Mouse (Mus musculus) cerebellum, adult 2 months (tissue): ENCODE measurements around the gene Kansl1. TPM values are rescaled to one million over a fixed set of nuclear protein-coding genes. Genes with fewer than 3 reads are reported as not detected.

ENCODE experiments used
- DNase-seq, 2 experiments: peaks; one replicate each; pipeline ENCODE4 v3.0.0; 2021
- H3K27ac ChIP-seq: fragments of 200-500 bp; 2 replicates; pipeline ENCODE4 v1.5.1; 2012; ENCODE audit warnings: low read length, control low read depth, inconsistent platforms; ENCODE audit not compliant: insufficient read depth
- H3K27me3 ChIP-seq: fragments of 200-500 bp; 2 replicates; pipeline ENCODE4 v1.6.1; 2012; ENCODE audit warnings: inconsistent platforms, mild to moderate bottlenecking, low read length, moderate library complexity; ENCODE audit not compliant: control insufficient read depth, insufficient read depth
- H3K4me1 ChIP-seq: fragments of 200-500 bp; 2 replicates; pipeline ENCODE4 v1.6.1; 2011; ENCODE audit warnings: low read length; ENCODE audit not compliant: control insufficient read depth, insufficient read depth
- H3K4me3 ChIP-seq: fragments of 200-500 bp; replicated peaks from 2 replicates; pipeline ENCODE3; 2011; ENCODE audit warnings: mild to moderate bottlenecking, low read depth, low read length, control low read depth; ENCODE audit not compliant: insufficient read depth
- CTCF ChIP-seq: fragments of 200-500 bp; IDR thresholded peaks from 2 replicates; pipeline ENCODE4 v1.5.1; 2011; ENCODE audit warnings: low read depth, mild to moderate bottlenecking, control low read depth, low read length, moderate library complexity, borderline replicate concordance; ENCODE audit not compliant: insufficient read depth
- POLR2A ChIP-seq: fragments of 200-500 bp; IDR thresholded peaks from 2 replicates; pipeline ENCODE4 v1.6.1; 2011; ENCODE audit warnings: low read length, control low read depth, borderline replicate concordance; ENCODE audit not compliant: insufficient read depth
- WGBS: fragments of 180-500 bp; shearing (Covaris S2); methylation state at CpG from one replicate; pipeline ENCODE4 v1.1.7; 2018; 5-methylcytosine and 5-hydroxymethylcytosine counted together
- polyA plus RNA-seq: library from polyadenylated mRNA; depleted of rRNA; stranded (reverse); fragments of >200 nt; gene quantifications from 2 replicates; pipeline ENCODE4 v1.2.3, GENCODE M21; 2012

The Kansl1 gene
- polyA plus RNA-seq, 1 experiment: 87.7 TPM

DNA sequence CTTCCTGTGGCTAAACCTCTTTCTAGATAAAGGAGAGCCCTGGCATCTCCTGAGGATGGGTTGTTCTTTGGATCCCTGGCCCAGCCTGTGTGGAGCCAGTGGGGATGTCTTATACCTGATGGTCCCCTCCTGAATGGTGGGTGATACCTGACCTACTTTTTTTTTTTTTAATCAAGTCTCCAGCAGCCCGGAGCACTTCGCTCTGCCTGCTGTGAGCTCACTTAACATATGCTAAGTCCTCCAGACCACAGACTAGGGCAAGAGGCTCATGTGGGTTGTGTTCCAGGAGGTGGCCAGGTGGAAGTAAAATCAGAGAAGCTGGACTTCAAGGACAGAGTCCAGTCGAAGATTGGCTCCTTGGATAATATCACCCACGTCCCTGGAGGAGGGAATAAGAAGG is 146.5 kb downstream of the Kansl1 start:
- Histone ChIP-seq H3K4me3 (no peak overlapping the region), H3K4me1 (peaks cover 8% of the 10 kb centered on the region), H3K27ac (no peak overlapping the region), H3K27me3 (no peaks in the 10 kb centered on the region)
- no peak for TF ChIP-seq CTCF
- no peak for TF ChIP-seq POLR2A
- DNase-seq: no peak
- WGBS: 27% methylated on average over 4 of the region's 4 CpGs

DNA sequence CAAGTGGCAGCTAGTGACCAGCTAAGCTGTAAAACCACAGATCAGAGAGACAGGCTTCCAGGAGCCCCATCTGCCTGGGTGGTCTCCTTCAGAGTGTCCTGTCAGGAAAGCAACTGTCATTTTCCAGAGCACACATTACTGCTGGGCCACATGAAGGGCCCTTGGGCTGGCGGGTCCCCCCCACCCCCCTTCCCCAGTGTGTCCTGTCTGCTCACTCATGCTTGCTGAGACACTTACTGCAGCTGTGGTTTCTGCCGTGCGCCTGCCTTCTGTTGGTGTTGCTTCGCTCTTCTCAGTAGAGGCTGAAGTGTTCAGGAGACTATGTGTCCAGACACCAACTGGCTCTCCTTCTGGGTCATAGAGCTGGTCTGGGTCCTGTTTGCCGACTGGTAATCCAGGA is 148.2 kb downstream of the Kansl1 start:
- H3K4me1 ChIP-seq: peaks cover 8% of the 10 kb centered on the region
- H3K27me3 ChIP-seq: no peaks in the 10 kb centered on the region
- no peak overlapping the region for H3K4me3 ChIP-seq
- TF ChIP-seq POLR2A (no peak), CTCF (no peak)
- 41% methylated on average over 5 of the region's 5 CpGs for WGBS
- no peak overlapping the region for H3K27ac ChIP-seq
- no peak for DNase-seq

GRCm38 (mm10) chr11:104318940-104319781 is 149.5 kb downstream of the Kansl1 start:
- H3K4me1 ChIP-seq: peaks cover 8% of the 10 kb centered on the region
- WGBS: 9% methylated on average over 24 of the region's 24 CpGs
- peak overlapping the region; percentile 59 for H3K27ac ChIP-seq
- H3K27me3 ChIP-seq: no peaks in the 10 kb centered on the region
- no peak overlapping the region for H3K4me3 ChIP-seq
- DNase-seq: peak; percentile 68 to 72
- TF ChIP-seq CTCF: no peak
- no peak for TF ChIP-seq POLR2A

DNA sequence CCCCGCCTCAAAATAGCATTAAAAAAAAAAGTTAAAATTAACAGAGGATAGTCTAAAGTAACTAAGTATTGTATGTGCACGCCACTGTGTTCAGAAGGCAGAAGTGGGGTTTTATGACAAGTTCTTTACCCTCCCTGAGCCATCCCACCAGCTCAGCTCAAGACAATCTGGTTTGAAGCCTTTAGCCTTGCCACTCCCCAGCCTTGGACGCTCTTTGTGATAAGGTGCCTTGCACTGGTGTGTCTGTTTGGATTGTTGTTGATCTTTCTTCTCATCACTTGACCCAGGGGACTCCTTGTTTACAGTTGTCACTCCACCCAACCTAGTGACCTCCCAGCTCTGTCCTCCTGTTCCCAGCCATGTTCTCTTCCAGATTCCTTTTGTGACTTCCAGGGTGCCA is 151.0 kb downstream of the Kansl1 start:
- TF ChIP-seq CTCF (no peak), POLR2A (no peak)
- peaks cover 8% of the 10 kb centered on the region for H3K4me1 ChIP-seq
- 91% methylated on average over 3 of the region's 3 CpGs for WGBS
- no peak overlapping the region for H3K4me3 ChIP-seq
- DNase-seq: no peak
- no peaks in the 10 kb centered on the region for H3K27me3 ChIP-seq
- H3K27ac ChIP-seq: no peak overlapping the region

DNA sequence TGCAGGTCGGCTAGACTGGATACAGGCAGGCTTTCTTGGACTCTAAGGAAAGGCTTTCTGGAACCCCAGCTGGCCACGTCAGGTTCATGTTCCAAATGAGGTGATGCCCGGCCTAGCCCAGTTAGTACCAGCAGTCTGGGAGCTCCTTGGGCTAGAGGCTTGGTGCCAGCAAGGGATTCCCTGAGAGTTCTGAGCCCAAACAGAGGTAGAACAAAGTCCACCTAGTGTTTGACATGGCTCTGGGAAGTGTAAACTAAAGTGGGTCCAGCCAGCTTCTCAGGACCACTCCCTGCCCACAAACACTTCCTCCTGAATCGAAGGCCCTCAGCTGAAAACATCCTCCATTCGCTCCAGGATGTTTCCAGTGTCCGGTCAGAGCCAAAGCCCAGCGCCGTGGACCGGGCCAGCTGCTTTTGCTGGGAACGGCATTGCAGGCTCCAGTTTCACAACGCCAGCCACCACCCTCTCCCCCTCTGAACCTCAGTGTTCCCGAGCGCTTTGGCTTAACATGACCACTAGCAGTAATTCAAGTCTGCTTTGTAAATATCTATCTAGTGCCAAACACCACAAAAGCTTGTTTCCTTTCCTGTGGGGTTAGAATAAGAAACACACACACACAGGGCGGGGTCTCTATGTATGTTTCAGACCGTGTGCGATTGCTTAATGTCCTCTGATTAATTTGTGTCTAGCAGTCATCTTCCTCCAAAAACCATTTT is 151.8 kb downstream of the Kansl1 start:
- peaks cover 8% of the 10 kb centered on the region for H3K4me1 ChIP-seq
- H3K4me3 ChIP-seq: no peak overlapping the region
- H3K27ac ChIP-seq: no peak overlapping the region
- TF ChIP-seq POLR2A (no peak), CTCF (no peak)
- WGBS: 62% methylated on average over 16 of the region's 16 CpGs
- peak in 1 of 2 experiments; percentile 20 for DNase-seq
- no peaks in the 10 kb centered on the region for H3K27me3 ChIP-seq

DNA sequence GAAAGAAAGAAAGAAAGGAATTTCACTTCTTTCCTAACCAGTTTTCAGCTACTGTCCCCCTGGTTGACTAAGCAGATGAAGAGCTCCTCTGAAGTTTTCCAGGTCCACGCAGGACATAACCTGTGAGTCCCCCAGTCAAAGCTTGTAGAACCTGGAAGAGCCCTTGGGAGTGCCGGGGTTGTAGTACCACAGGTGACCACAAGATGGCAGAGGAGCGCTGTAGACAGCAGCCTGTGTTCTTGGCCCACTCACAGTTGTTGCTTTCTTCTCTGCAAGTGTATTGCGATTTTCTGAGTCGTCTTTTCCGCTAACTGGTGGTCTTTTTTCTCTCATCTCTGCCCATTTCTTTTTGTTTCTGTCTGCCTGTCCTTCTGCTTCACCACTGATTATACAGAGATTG is 153.0 kb downstream of the Kansl1 start:
- no peak for TF ChIP-seq POLR2A
- TF ChIP-seq CTCF: peak; percentile 96
- H3K4me1 ChIP-seq: peaks cover 8% of the 10 kb centered on the region
- peak; percentile 72 to 85 for DNase-seq
- H3K27me3 ChIP-seq: no peaks in the 10 kb centered on the region
- H3K27ac ChIP-seq: no peak overlapping the region
- H3K4me3 ChIP-seq: no peak overlapping the region
- WGBS: 3% methylated on average over 6 of the region's 6 CpGs

DNA sequence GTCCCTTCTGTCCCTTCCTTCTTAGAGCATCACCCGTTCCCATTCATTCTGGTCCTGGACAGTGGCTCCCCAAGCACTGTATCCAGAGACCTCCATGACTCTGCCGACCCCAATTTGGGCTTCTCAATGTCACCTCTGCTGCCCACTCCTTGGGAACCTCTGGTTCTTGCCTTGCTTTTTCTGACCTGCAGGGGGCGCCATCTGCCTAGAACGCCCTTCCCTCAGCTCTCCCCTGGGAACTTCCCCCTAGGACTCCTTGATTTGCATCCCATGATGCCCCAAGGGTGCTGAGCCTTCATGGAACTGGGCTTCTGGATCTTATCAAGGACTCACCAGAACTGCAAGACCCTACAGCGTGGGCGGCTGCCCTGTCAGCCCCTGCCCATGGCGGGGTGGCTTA is 157.0 kb downstream of the Kansl1 start:
- no peak for DNase-seq
- H3K4me3 ChIP-seq: no peak overlapping the region
- WGBS: 66% methylated on average over 7 of the region's 7 CpGs
- H3K27ac ChIP-seq: no peak overlapping the region
- no peaks in the 10 kb centered on the region for H3K27me3 ChIP-seq
- peaks cover 6% of the 10 kb centered on the region; the same call in 1 of the 2 replicates for H3K4me1 ChIP-seq
- TF ChIP-seq POLR2A (no peak), CTCF (peak; percentile 60; the same call in 1 of the 2 replicates)
